Mouse (Mus musculus) myocyte (in vitro differentiated cells): ENCODE data around the gene Cebpg. TPM values are rescaled to one million over a fixed set of nuclear protein-coding genes. Genes with fewer than 3 reads are reported as not detected.
A peak's percentile ranks its signal among the peaks of the same experiment; 100 is the strongest.

Experiments used
- H3K27me3 ChIP-seq: one replicate; pipeline ENCODE4 v1.6.1; 2011; ENCODE audit not compliant: control insufficient read depth, insufficient read depth, insufficient read length
- H3K36me3 ChIP-seq: one replicate; pipeline ENCODE4 v1.6.1; 2011; ENCODE audit not compliant: control insufficient read depth, insufficient read depth
- H3K4me2 ChIP-seq: one replicate; pipeline ENCODE4 v1.6.1; 2011; ENCODE audit warnings: low read depth, control low read depth
- H3K4me3 ChIP-seq: one replicate; pipeline ENCODE4 v1.5.1; 2011; ENCODE audit warnings: mild to moderate bottlenecking, control low read depth, moderate library complexity
- H3K79me2 ChIP-seq: one replicate; pipeline ENCODE4 v1.6.1; 2011; ENCODE audit not compliant: control insufficient read depth, insufficient read depth
- H3ac ChIP-seq: one replicate; pipeline ENCODE4 v1.6.1; 2011; ENCODE audit not compliant: control insufficient read depth, insufficient read length
- CEBPB ChIP-seq: IDR thresholded peaks from 2 replicates; pipeline ENCODE4 v1.6.1; 2011; ENCODE audit warnings: mild to moderate bottlenecking, moderate library complexity; ENCODE audit not compliant: poor library complexity, insufficient read depth, severe bottlenecking
- E2F4 ChIP-seq: IDR thresholded peaks from one replicate; pipeline ENCODE4 v1.6.1; 2011; ENCODE audit warnings: mild to moderate bottlenecking, control low read depth, moderate library complexity; ENCODE audit not compliant: insufficient read depth
- MAX ChIP-seq: IDR thresholded peaks from one replicate; pipeline ENCODE4 v1.6.1; 2011; ENCODE audit warnings: low read depth, mild to moderate bottlenecking, control low read depth
- MYOD1 ChIP-seq, 3 experiments: IDR thresholded peaks; one replicate each; pipeline ENCODE4 v1.6.1; 2011; ENCODE audit warnings: control low read depth in 2 of 3, low read depth in 2 of 3, mild to moderate bottlenecking in 2 of 3, moderate library complexity in 1 of 3; ENCODE audit not compliant: insufficient read length in 2 of 3, control insufficient read depth in 1 of 3
- MYOG ChIP-seq, 3 experiments: IDR thresholded peaks; one replicate each; pipeline ENCODE4 v1.6.1; 2011; ENCODE audit warnings: control low read depth in 2 of 3, low read depth in 2 of 3, mild to moderate bottlenecking in 2 of 3; ENCODE audit not compliant: insufficient read length in 2 of 3, control insufficient read depth in 1 of 3, insufficient read depth in 1 of 3
- POLR2A ChIP-seq: IDR thresholded peaks from one replicate; pipeline ENCODE4 v1.6.1; 2011; ENCODE audit warnings: low read depth, mild to moderate bottlenecking, control low read depth, moderate library complexity; ENCODE audit not compliant: insufficient read length
- POLR2AphosphoS2 ChIP-seq: IDR thresholded peaks from one replicate; pipeline ENCODE4 v1.6.1; 2011; ENCODE audit warnings: low read depth, control low read depth; ENCODE audit not compliant: insufficient read length
- REST ChIP-seq: IDR thresholded peaks from one replicate; pipeline ENCODE4 v1.6.1; 2011; ENCODE audit warnings: mild to moderate bottlenecking, control low read depth, moderate library complexity; ENCODE audit not compliant: insufficient read depth, insufficient read length
- SRF ChIP-seq: IDR thresholded peaks from one replicate; pipeline ENCODE4 v1.6.1; 2011; ENCODE audit warnings: low read depth; ENCODE audit not compliant: control insufficient read depth, insufficient read length
- TCF12 ChIP-seq: IDR thresholded peaks from one replicate; pipeline ENCODE4 v1.6.1; 2011; ENCODE audit warnings: mild to moderate bottlenecking, control low read depth; ENCODE audit not compliant: poor library complexity, insufficient read depth, severe bottlenecking
- TCF3 ChIP-seq: IDR thresholded peaks from one replicate; pipeline ENCODE4 v1.6.1; 2011; ENCODE audit warnings: low read depth, control low read depth; ENCODE audit not compliant: insufficient read length
- USF1 ChIP-seq: IDR thresholded peaks from one replicate; pipeline ENCODE4 v1.6.1; 2011; ENCODE audit warnings: low read depth, mild to moderate bottlenecking, control low read depth, moderate library complexity
- polyA plus RNA-seq: library from polyadenylated mRNA; unstranded; fragments of >200 nt; fragmentation: generic; extraction: Trizol; gene quantifications from one replicate; pipeline ENCODE4 v1.2.1, GENCODE M21; 2012; ENCODE audit warnings: missing spikeins

Gene Cebpg
- polyA plus RNA-seq, 1 experiment = 25.0 TPM

GRCm38 (mm10) chr7:35027801-35028420 is 28.5 kb downstream of the Cebpg start:
- no peak for TF ChIP-seq MYOG (IDR thresholded peaks at IDR 0.05; ENCODE audit: control insufficient read depth in 1 of 3, insufficient read depth in 1 of 3, insufficient read length in 2 of 3, low read depth in 2 of 3)
- TF ChIP-seq SRF = no peak
- no peak for TF ChIP-seq REST
- TF ChIP-seq MAX = no peak
- TF ChIP-seq CEBPB = no peak
- no peak for TF ChIP-seq MYOD1 (IDR thresholded peaks at IDR 0.05; ENCODE audit: control insufficient read depth in 1 of 3, insufficient read length in 2 of 3, low read depth in 2 of 3)
- TF ChIP-seq E2F4 = no peak
- TF ChIP-seq POLR2A = no peak
- TF ChIP-seq TCF12 = no peak
- TF ChIP-seq USF1 = no peak
- no peak for TF ChIP-seq TCF3
- TF ChIP-seq POLR2AphosphoS2 = no peak
- H3ac ChIP-seq = no peak overlapping the region
- H3K4me3 ChIP-seq = no peak overlapping the region
- no peaks in the 10 kb centered on the region for H3K79me2 ChIP-seq
- no peak overlapping the region for H3K4me2 ChIP-seq
- H3K36me3 ChIP-seq = peaks cover 4% of the 10 kb centered on the region
- no peaks in the 10 kb centered on the region for H3K27me3 ChIP-seq

DNA sequence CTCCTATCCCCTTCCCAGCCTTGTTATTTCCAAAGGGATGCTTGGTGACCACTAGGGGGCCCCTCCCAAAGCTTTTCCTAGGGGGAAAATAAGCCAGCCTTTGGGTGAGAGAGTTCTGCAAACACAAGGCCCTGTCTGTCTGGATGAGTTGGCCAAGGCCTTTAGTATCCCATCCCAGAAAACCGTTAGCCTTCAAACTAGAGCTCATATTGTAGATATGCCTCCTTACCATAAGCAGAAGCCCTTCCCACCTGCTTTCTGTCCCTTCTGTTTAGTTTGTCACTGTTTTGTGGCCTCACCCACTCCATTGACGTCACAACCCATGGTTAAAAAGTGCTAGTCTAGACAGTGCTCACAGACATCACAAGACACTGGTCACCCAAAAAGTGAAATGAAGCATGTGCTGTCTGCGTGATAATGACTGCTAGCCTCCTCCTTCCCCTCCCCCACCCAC is 29.5 kb downstream of the Cebpg start:
- Histone ChIP-seq H3K4me3 (no peak overlapping the region), H3K79me2 (no peaks in the 10 kb centered on the region), H3K27me3 (no peaks in the 10 kb centered on the region), H3K36me3 (no peaks in the 10 kb centered on the region), H3ac (no peak overlapping the region), H3K4me2 (no peak overlapping the region)
- TF ChIP-seq REST (no peak), USF1 (no peak), CEBPB (no peak), MYOD1 (IDR thresholded peaks at IDR 0.05; ENCODE audit: control insufficient read depth in 1 of 3, insufficient read length in 2 of 3, low read depth in 2 of 3) (no peak), MYOG (IDR thresholded peaks at IDR 0.05; ENCODE audit: control insufficient read depth in 1 of 3, insufficient read depth in 1 of 3, insufficient read length in 2 of 3, low read depth in 2 of 3) (no peak), MAX (no peak), E2F4 (no peak), TCF3 (no peak), POLR2AphosphoS2 (no peak), POLR2A (no peak), TCF12 (no peak)

GRCm38 (mm10) chr7:35026276-35026630 is 30.1 kb downstream of the Cebpg start:
- Histone ChIP-seq H3K4me3 (no peak overlapping the region), H3K27me3 (no peaks in the 10 kb centered on the region), H3ac (no peak overlapping the region), H3K79me2 (no peaks in the 10 kb centered on the region), H3K36me3 (no peaks in the 10 kb centered on the region), H3K4me2 (no peak overlapping the region)
- TF ChIP-seq E2F4 = no peak
- no peak for TF ChIP-seq CEBPB
- TF ChIP-seq POLR2AphosphoS2 = no peak
- TF ChIP-seq REST = no peak
- no peak for TF ChIP-seq POLR2A
- no peak for TF ChIP-seq MYOD1 (IDR thresholded peaks at IDR 0.05; ENCODE audit: control insufficient read depth in 1 of 3, insufficient read length in 2 of 3, low read depth in 2 of 3)
- no peak for TF ChIP-seq SRF
- TF ChIP-seq USF1 = no peak
- no peak for TF ChIP-seq TCF12
- no peak for TF ChIP-seq TCF3
- no peak for TF ChIP-seq MAX

DNA sequence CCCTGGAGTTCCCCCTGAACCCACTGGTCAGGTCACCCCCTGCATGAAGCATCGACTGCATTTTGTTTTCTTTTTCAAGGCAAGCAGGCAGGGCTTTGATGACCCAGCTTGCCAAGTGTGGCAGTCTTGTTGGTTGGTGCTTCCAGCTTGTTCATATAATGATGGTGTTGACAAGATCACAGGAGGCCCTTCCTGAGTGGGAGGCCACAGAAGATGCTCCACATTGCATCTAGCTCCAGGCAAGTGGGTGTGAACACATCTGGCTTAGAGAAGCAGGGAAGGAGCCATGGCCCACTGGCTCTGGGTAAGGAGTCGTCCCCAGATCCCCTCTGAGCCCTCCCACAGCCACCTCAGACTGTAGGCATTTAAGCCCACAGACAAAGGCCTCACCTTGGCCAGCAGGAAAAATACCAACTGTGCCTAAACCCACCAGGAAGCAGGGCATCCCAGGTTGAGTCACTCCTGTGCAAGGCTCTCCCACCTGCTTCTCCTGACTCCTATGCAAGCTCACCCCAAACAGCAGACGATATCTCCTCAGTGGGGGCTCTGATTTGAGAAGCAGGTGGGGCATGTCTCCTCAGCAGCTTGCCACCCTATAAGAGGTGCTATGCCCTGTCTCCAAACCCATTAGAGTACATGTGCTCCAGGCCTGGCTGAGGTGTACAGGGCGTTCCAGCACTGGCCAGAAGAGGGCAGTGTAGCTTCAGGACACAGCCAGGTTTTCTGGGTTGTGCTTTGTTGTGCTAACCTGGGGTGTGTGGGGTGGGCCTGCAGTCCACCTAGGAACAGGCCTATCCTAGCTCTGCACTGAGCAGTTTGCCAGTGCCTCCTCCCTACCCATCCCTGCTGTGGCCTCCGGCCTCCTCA is 30.7 kb downstream of the Cebpg start:
- H3K4me3 ChIP-seq = no peak overlapping the region
- no peak overlapping the region for H3K4me2 ChIP-seq
- H3K36me3 ChIP-seq = no peaks in the 10 kb centered on the region
- no peak overlapping the region for H3ac ChIP-seq
- H3K27me3 ChIP-seq = no peaks in the 10 kb centered on the region
- H3K79me2 ChIP-seq = no peaks in the 10 kb centered on the region
- TF ChIP-seq POLR2AphosphoS2 (peak; percentile 19), SRF (no peak), POLR2A (peak; percentile 10), MYOD1 (IDR thresholded peaks at IDR 0.05; ENCODE audit: control insufficient read depth in 1 of 3, insufficient read length in 2 of 3, low read depth in 2 of 3) (peak in 1 of 3 experiments; percentile 16)
